Mouse (Mus musculus): Measurements from ENCODE around the gene Zfp512b. TPM values are rescaled to one million over a fixed set of nuclear protein-coding genes. Genes with fewer than 3 reads are reported as not detected.

Gene Zfp512b
- total and polyA plus RNA-seq, 2 experiments, result 9.5 to 28.0 TPM

- Histone ChIP-seq H3K36me3 (ENCODE audit: control insufficient read depth, insufficient read depth, low read length) (no peaks in the 10 kb centered on the region), H3K27me3 (ENCODE audit: control insufficient read depth, insufficient read depth, low read length) (no peaks in the 10 kb centered on the region), H3K4me1 (ENCODE audit: control insufficient read depth, insufficient read depth, low read length) (peaks cover 5% of the 10 kb centered on the region), H3K4me3 (ENCODE audit: insufficient read depth, low read depth, low read length) (peak within 1 kb of the TSS; percentile 78), H3K27ac (replicated peaks; ENCODE audit: insufficient read depth, low read depth, low read length) (peak within 1 kb of the TSS; percentile 3; the same call in 1 of the 2 replicates), H3K79me2 (ENCODE audit: control insufficient read depth, insufficient read depth, low read length) (peaks cover 5% of the 10 kb centered on the region; the same call in 1 of the 2 replicates), H3K9ac (ENCODE audit: low read depth, low read length) (peak within 1 kb of the TSS; percentile 81)
- 7% methylated on average over 71 of the region's 71 CpGs for WGBS
- TF ChIP-seq POLR2A (IDR thresholded peaks at IDR 0.05; ENCODE audit: extremely low read depth, insufficient read depth, low read length) (no peak), CTCF (IDR thresholded peaks at IDR 0.05; ENCODE audit: low read depth, low read length) (0 out of 2 replicates have a peak, but pooled peaks have one; percentile 9)
- DNase-seq (ENCODE audit: extremely low read depth, low read depth, low spot score), result no peak
Observed at GRCm38 (mm10) chr2:181598454-181599351, 6.1 kb upstream of the Zfp512b start, which contains the start of gene Samd10. TSS of gene Samd10 (minus strand) at chr2:181599212.

DNA sequence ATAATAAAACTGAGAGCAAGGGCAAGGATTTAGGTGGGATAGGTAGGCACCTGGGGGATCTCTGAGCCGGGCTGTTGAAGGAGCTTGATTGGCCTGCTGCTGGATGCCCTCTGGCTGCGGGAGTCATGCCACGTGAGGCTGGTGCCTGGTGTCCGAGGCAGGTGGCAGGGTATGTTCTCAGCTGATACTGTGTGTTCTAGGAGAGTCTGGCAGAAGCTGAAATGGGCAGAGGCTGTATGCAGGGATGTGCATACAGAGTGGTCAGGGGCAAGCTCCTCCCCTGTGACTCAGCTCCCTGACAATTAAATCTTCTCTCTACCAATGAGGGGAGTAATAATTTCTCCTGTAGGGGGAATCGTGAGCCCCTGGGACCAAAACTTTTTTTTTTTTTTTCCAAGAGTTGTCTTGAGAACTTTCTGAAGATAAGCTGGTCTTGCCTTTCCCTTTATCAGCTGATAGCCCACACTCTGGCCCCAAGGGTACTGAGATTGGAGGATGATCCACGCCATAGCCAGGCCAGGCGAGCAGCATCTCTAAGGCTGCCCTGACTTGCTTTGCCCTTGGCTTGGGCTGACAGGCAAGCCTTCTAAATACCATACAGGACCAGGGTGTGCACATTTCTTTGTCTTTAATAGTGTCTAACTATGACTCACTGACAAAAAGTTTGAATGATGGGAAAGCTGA, 4.9 kb upstream of the Zfp512b start:
- Histone ChIP-seq H3K9ac (ENCODE audit: low read depth, low read length) (no peak overlapping the region), H3K36me3 (ENCODE audit: control insufficient read depth, insufficient read depth, low read length) (no peaks in the 10 kb centered on the region), H3K27ac (replicated peaks; ENCODE audit: insufficient read depth, low read depth, low read length) (no peak overlapping the region), H3K27me3 (ENCODE audit: control insufficient read depth, insufficient read depth, low read length) (no peaks in the 10 kb centered on the region), H3K4me3 (ENCODE audit: insufficient read depth, low read depth, low read length) (no peak overlapping the region), H3K4me1 (ENCODE audit: control insufficient read depth, insufficient read depth, low read length) (peaks cover 5% of the 10 kb centered on the region), H3K79me2 (ENCODE audit: control insufficient read depth, insufficient read depth, low read length) (peaks cover 5% of the 10 kb centered on the region; the same call in 1 of the 2 replicates)
- DNase-seq (ENCODE audit: extremely low read depth, low read depth, low spot score), result no peak
- WGBS, result 88% methylated on average over 7 of the region's 7 CpGs
- TF ChIP-seq CTCF (IDR thresholded peaks at IDR 0.05; ENCODE audit: low read depth, low read length) (no peak), POLR2A (IDR thresholded peaks at IDR 0.05; ENCODE audit: extremely low read depth, insufficient read depth, low read length) (no peak)

- Histone ChIP-seq H3K4me3 (ENCODE audit: insufficient read depth, low read depth, low read length) (no peak overlapping the region), H3K79me2 (ENCODE audit: control insufficient read depth, insufficient read depth, low read length) (peaks cover 2% of the 10 kb centered on the region; the same call in 1 of the 2 replicates), H3K4me1 (ENCODE audit: control insufficient read depth, insufficient read depth, low read length) (peaks cover 3% of the 10 kb centered on the region), H3K27ac (replicated peaks; ENCODE audit: insufficient read depth, low read depth, low read length) (no peak overlapping the region), H3K36me3 (ENCODE audit: control insufficient read depth, insufficient read depth, low read length) (no peaks in the 10 kb centered on the region), H3K27me3 (ENCODE audit: control insufficient read depth, insufficient read depth, low read length) (no peaks in the 10 kb centered on the region), H3K9ac (ENCODE audit: low read depth, low read length) (no peak overlapping the region)
- 69% methylated on average over 6 of the region's 6 CpGs for WGBS
- no peak for TF ChIP-seq POLR2A (IDR thresholded peaks at IDR 0.05; ENCODE audit: extremely low read depth, insufficient read depth, low read length)
- TF ChIP-seq CTCF (IDR thresholded peaks at IDR 0.05; ENCODE audit: low read depth, low read length), result no peak
- DNase-seq (ENCODE audit: extremely low read depth, low read depth, low spot score), result no peak
Observed at GRCm38 (mm10) chr2:181596221-181596960, 3.8 kb upstream of the Zfp512b start.

DNA sequence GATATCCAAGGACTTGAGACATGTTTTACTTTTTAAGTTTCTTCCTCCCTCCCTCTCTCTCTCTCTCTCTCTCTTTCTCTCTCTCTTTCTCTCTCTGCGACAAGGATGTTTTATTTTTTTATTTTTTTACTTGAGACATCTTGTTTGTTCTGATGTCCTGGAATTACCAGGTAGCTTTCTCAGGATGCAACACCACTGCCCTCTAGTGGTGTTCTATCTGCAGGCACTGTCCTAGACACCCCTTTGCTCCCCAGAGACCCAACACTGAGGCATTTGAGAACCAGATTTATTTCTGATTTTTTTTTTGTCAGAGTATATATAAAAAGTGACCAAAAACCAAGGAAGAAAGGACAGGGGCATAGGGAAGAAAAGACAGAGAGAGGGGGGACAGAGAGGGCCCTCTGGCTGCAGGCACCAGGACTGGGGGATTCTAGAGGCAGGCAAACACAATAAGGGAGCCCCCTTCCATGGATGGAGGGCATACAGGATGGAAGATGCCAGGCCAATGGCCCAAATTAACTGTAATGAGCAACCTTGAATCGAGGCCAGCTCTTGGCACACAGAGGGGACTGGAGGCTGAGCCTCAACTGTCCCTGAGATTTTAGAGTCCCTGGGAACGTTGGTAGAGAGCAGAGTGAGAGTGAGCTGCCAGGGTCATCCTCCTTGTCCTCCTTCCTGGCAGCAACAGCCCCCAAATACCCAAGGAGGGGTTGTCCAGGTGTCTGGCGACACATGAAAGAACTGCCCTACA, 2.5 kb upstream of the Zfp512b start:
- WGBS, result 55% methylated on average over 4 of the region's 4 CpGs
- TF ChIP-seq CTCF (IDR thresholded peaks at IDR 0.05; ENCODE audit: low read depth, low read length) (peak; percentile 59; the same call in 1 of the 2 replicates), POLR2A (IDR thresholded peaks at IDR 0.05; ENCODE audit: extremely low read depth, insufficient read depth, low read length) (no peak)
- Histone ChIP-seq H3K36me3 (ENCODE audit: control insufficient read depth, insufficient read depth, low read length) (no peaks in the 10 kb centered on the region), H3K4me1 (ENCODE audit: control insufficient read depth, insufficient read depth, low read length) (peaks cover 4% of the 10 kb centered on the region; the same call in 1 of the 2 replicates), H3K27me3 (ENCODE audit: control insufficient read depth, insufficient read depth, low read length) (no peaks in the 10 kb centered on the region), H3K27ac (replicated peaks; ENCODE audit: insufficient read depth, low read depth, low read length) (no peak overlapping the region), H3K9ac (ENCODE audit: low read depth, low read length) (no peak overlapping the region), H3K4me3 (ENCODE audit: insufficient read depth, low read depth, low read length) (no peak overlapping the region), H3K79me2 (ENCODE audit: control insufficient read depth, insufficient read depth, low read length) (no peaks in the 10 kb centered on the region; the same call in 1 of the 2 replicates)
- DNase-seq (ENCODE audit: extremely low read depth, low read depth, low spot score), result peak; percentile 58

GRCm38 (mm10) chr2:181593937-181594336, 1.3 kb upstream of the Zfp512b start:
- no peak for DNase-seq (ENCODE audit: extremely low read depth, low read depth, low spot score)
- TF ChIP-seq CTCF (IDR thresholded peaks at IDR 0.05; ENCODE audit: low read depth, low read length), result no peak
- TF ChIP-seq POLR2A (IDR thresholded peaks at IDR 0.05; ENCODE audit: extremely low read depth, insufficient read depth, low read length), result no peak
- H3K9ac ChIP-seq (ENCODE audit: low read depth, low read length), result no peak overlapping the region

More at GRCm38 (mm10) chr2:181593937-181594336, 1.3 kb upstream of the Zfp512b start:
- Histone ChIP-seq H3K36me3 (ENCODE audit: control insufficient read depth, insufficient read depth, low read length) (no peaks in the 10 kb centered on the region), H3K27me3 (ENCODE audit: control insufficient read depth, insufficient read depth, low read length) (no peaks in the 10 kb centered on the region), H3K4me3 (ENCODE audit: insufficient read depth, low read depth, low read length) (no peak overlapping the region), H3K4me1 (ENCODE audit: control insufficient read depth, insufficient read depth, low read length) (peaks cover 4% of the 10 kb centered on the region; the same call in 1 of the 2 replicates), H3K79me2 (ENCODE audit: control insufficient read depth, insufficient read depth, low read length) (no peaks in the 10 kb centered on the region; the same call in 1 of the 2 replicates), H3K27ac (replicated peaks; ENCODE audit: insufficient read depth, low read depth, low read length) (no peak overlapping the region)
